Mouse (Mus musculus) CH12.LX (cell line): ENCODE measurements at regions not wholly inside any gene's neighbourhood (a gene's known extent, or its start where the extent isn't known, plus 50 kb on each side); places are given as distances from the start of the nearest gene placed in this dataset.

ENCODE experiments used
- HCFC1 ChIP-seq: IDR thresholded peaks from 2 replicates; pipeline ENCODE4 v1.6.1; 2012; ENCODE audit warnings: low read depth, mild to moderate bottlenecking, inconsistent platforms, low read length, improper control_type of control experiment
- RAD21 ChIP-seq: IDR thresholded peaks from 2 replicates; pipeline ENCODE4 v1.6.1; 2011; ENCODE audit warnings: low read depth, mild to moderate bottlenecking, low read length, improper control_type of control experiment, moderate library complexity
- ZKSCAN1 ChIP-seq: IDR thresholded peaks from 2 replicates; pipeline ENCODE4 v1.6.1; 2012; ENCODE audit warnings: low read depth, inconsistent platforms, low read length, improper control_type of control experiment, borderline replicate concordance

GRCm38 (mm10) chr9:85596959-85597358 is 152.2 kb downstream of the Ibtk start:
- TF ChIP-seq RAD21 (peak; percentile 81), ZKSCAN1 (no peak), HCFC1 (no peak)
